Mouse (Mus musculus): ENCODE measurements at regions not wholly inside any gene's neighbourhood (a gene's known extent, or its start where the extent isn't known, plus 50 kb on each side); places are given as distances from the start of the nearest gene placed in this dataset.

DNA sequence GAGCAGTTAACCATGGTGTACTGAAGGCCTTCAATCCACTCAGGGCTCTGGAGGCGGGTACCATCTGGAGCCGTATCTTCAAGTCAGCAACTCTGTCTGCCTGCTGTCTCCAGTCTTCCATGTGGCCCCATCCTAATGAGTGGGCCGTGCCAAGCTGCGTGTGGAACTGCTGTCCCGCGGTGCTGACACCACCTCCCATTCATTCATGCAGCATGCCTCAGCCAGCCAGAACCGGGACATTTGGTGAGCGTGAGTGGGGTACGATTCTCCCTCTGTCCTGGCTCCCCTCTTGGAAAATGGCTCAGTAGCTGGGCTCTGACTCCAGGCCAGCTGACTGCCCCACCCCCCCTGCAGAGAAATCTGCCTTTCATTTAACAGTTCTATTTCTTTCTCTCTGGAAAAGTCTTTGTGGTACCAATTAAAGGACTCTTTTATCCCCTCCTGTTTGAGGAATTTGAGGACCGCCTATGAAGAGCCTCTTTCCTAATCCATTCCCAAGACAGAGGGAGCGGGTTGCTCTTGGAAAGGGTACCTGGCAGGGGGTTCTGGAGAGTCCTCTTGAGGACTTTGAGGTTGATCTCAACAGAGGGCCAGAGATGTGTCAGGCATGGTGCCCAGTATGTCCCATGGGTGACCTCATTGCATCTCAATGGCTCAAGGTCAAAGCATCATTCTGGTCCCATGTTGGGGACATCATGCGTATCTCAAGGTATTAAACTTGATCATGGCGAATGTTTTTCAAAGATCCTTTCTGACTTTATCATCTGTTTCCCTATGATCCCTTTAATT, 55.5 kb upstream of the Brd7 start:
- ATAC-seq (no peak), DNase-seq (ENCODE audit: low read depth, low spot score) (no peak)
- ChIA-PET CTCF (interaction anchor here (1.4 kb wide), 1 partner anchor 35 kb away, joined by 3 read pairs; no protein-coding TSS in a partner anchor), POLR2A (no interaction called here)
- no peak for TF ChIP-seq CTCF (IDR thresholded peaks at IDR 0.05)
- in situ Hi-C loops (cut with MboI; ENCODE audit: low pct_unique_long_range_greater_than_20kb): no loop called here
- H3K27me3 ChIP-seq: peaks cover 46% of the 10 kb centered on the region

DNA sequence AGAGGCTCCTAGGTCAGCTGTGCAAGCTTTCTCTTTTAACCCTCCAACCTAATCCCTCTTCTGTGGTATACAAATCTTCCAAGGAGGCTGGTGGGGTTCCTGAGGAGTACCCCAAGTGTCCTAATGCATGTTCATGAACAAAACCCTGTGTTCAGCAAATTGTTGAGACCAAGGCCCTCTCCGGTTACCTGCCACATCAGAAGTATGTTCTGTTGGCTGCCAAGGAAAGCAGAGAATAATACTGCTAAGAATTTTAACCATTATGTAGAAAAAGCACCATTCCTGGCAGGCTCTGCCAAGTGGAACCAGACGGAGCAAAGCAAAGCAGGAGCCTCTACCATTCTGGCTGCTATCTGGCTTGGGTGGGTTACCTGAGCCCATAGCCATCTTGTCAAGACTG, 61.3 kb upstream of the Brd7 start:
- POLR2A ChIA-PET: no interaction called here
- ATAC-seq (no peak), DNase-seq (ENCODE audit: low read depth, low spot score) (no peak)
- CTCF ChIA-PET: no interaction called here
- H3K27me3 ChIP-seq: peaks cover 43% of the 10 kb centered on the region
- in situ Hi-C loops (cut with MboI; ENCODE audit: low pct_unique_long_range_greater_than_20kb): no loop called here
- no peak for TF ChIP-seq CTCF (IDR thresholded peaks at IDR 0.05)

DNA sequence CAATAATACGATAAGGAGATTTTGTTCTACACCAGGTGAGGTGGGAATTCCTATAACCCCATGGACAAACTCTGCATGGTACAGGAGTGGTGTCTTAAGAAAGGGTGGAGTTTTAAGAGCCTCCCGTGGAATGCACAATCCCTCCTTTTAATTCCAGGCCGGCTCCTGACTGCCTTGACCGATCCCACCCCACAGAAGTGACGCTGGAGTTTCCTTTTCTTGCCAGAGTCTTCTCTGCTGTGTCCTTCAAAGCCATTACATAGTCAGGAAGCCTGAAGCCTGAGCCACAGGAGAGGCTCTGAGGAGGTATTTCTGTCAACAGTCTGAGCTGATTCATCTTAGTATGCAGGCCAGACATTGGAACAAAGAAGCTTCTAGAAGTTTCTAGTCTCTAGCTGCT, 66.6 kb upstream of the Brd7 start:
- TF ChIP-seq CTCF (IDR thresholded peaks at IDR 0.05): no peak
- DNase-seq (ENCODE audit: low read depth, low spot score): no peak
- CTCF ChIA-PET: no interaction called here
- ATAC-seq: no peak
- peaks cover 47% of the 10 kb centered on the region for H3K27me3 ChIP-seq
- in situ Hi-C loops (cut with MboI; ENCODE audit: low pct_unique_long_range_greater_than_20kb): no loop called here
- POLR2A ChIA-PET: no interaction called here

DNA sequence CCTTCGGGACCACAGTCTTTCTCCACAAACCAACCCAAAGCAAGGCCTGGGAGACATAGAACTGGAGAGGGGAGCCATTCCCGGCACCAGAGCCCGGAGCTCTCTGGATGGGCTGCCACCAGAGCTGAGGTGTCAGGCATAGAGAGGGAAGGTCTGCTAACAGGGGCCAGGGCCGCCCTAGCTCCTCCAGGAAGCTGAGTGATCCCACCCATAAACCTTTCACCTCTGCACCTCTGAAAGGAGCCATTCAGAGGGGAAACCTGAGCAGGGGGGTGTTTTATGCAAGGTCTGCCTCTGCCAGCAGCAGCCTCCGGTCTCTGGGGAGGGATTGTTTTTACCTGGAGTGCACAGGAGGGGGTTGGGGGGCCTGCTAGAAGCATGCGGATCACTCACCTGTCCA, 69.4 kb upstream of the Brd7 start:
- no peak for DNase-seq (ENCODE audit: low read depth, low spot score)
- CTCF ChIA-PET: no interaction called here
- ATAC-seq: no peak
- peaks cover 56% of the 10 kb centered on the region for H3K27me3 ChIP-seq
- no peak for TF ChIP-seq CTCF (IDR thresholded peaks at IDR 0.05)
- in situ Hi-C loops (cut with MboI; ENCODE audit: low pct_unique_long_range_greater_than_20kb): no loop called here
- POLR2A ChIA-PET: no interaction called here

DNA sequence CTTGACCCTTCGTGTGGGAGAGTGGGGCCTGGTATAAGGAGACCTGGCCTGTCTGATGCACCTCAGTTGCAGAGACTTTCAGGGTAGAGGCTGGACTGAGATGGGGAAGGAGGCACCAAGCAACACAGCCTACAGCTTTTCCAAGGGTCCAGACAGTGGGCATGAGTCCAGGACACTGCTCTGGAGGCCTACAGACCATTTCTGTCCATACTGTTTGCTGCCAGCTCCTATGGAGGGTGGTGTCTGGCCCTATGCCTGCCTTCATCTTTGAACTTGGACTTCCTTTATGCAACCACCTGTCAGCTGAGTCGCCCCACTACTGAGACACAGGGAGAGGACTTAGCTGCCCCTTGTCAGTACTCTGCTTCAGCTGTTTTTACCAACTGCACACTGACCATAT, 73.7 kb upstream of the Brd7 start:
- ATAC-seq (no peak), DNase-seq (ENCODE audit: low read depth, low spot score) (no peak)
- in situ Hi-C loops (cut with MboI; ENCODE audit: low pct_unique_long_range_greater_than_20kb): no loop called here
- no peak for TF ChIP-seq CTCF (IDR thresholded peaks at IDR 0.05)
- peaks cover 58% of the 10 kb centered on the region for H3K27me3 ChIP-seq
- CTCF ChIA-PET: no interaction called here
- POLR2A ChIA-PET: no interaction called here

DNA sequence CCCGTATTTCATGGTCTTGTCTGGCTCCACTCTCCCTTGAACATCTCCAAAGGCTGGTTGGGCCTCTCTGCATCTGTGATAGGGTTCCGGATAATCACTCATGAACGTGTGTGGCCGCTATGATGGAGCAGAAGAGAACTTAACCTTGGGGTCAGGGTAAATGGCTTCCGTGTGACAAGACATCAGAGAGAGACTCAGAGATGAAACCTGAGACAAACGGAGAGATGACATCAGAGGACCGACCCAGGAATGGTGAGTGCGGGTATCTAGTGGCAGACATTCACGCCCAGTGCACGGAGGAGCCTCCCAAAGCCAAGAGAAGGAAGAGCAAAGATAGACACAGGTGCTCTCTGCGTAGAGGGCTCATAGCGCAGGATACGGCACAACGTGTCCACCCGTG, 78.2 kb upstream of the Brd7 start:
- ChIA-PET CTCF (no interaction called here), POLR2A (no interaction called here)
- no peak for DNase-seq (ENCODE audit: low read depth, low spot score)
- H3K27me3 ChIP-seq: peaks cover 53% of the 10 kb centered on the region
- no peak for TF ChIP-seq CTCF (IDR thresholded peaks at IDR 0.05)
- no peak for ATAC-seq
- in situ Hi-C loops (cut with MboI; ENCODE audit: low pct_unique_long_range_greater_than_20kb): no loop called here

DNA sequence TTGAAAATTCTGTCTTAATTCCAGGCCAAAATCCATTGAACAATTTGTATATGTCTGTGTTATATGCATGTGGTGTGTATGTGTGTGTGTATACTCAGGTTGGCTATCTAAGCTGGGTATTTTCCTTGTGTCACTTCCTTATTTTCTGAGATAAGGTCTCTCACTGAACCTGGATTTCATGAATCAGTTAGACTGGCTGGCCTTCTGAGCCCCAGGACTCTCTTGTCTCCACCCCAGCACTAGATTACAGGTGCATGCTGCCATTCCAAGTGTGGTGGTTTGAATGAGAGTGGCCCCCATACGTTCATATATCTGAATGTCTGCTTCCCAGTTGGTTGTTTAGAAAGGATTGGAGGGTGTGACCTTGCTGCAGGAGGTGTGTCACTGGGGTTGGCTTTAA, 77.8 kb upstream of the Nkd1 start:
- DNase-seq (ENCODE audit: low read depth, low spot score) (no peak), ATAC-seq (no peak)
- CTCF ChIA-PET: no interaction called here
- H3K27me3 ChIP-seq: peaks cover 33% of the 10 kb centered on the region
- in situ Hi-C loops (cut with MboI; ENCODE audit: low pct_unique_long_range_greater_than_20kb): no loop called here
- POLR2A ChIA-PET: no interaction called here
- no peak for TF ChIP-seq CTCF (IDR thresholded peaks at IDR 0.05)

DNA sequence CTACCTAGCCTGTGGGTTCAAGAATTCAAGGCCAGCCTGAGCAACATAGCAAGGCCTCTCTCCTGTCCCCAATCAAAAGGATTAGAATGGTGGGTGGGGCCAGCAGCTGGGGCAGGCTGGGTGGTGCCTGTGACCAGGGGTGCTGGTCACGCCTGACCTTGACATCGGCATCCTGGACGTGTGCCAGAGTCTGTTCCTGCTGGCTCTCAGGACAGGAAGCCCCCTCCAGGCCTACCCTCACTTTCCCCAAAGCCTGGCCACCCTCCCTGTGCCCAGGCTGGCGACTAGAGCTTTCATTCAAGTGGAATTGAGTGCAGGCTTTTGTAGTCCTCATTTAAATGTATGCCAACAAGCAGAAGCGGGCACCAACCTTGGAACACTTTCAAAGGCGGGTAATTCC, 73.7 kb upstream of the Nkd1 start:
- TF ChIP-seq CTCF (IDR thresholded peaks at IDR 0.05): no peak
- peaks cover 43% of the 10 kb centered on the region for H3K27me3 ChIP-seq
- in situ Hi-C loops (cut with MboI; ENCODE audit: low pct_unique_long_range_greater_than_20kb): no loop called here
- ATAC-seq: no peak
- ChIA-PET CTCF (no interaction called here), POLR2A (interaction anchor here (0.7 kb wide), 1 partner anchor 14 kb away, joined by 3 read pairs; no protein-coding TSS in a partner anchor)
- no peak for DNase-seq (ENCODE audit: low read depth, low spot score)

DNA sequence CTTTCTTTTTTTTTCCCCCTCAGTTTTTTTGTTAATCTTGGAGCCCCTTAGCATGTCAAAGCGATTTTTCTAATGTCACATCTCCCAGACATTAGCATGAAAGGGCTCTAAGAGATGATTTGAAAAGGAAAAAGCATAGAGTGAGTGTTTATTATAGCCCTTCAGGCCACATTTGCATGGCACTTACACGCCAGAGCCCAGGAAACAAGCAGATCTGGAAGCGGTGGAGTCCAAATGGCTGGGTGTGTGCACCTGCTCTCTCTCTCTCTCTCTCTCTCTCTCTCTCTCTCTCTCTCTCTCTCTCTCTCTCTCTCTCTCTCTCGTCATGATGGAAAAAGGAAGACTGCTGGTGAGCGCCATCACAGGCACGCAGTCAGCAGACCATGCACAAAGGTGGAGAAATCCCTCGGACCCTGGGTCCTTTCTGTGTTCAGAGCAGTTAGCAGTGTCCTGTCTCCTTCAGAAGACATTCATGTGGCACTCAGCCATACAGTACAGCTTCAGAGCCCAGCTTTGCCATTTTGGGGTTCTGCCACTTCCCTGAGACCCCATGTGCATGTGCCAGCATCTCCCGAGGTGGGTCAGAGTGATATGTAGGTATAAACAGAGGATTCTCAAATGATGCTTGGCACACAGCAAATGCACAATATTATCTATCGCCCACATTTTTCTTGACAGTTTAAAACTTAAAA, 73.2 kb upstream of the Nkd1 start:
- ChIA-PET CTCF (no interaction called here), POLR2A (interaction anchor here (0.7 kb wide), 1 partner anchor 14 kb away, joined by 3 read pairs; no protein-coding TSS in a partner anchor)
- TF ChIP-seq CTCF (IDR thresholded peaks at IDR 0.05): no peak
- ATAC-seq (no peak), DNase-seq (ENCODE audit: low read depth, low spot score) (no peak)
- H3K27me3 ChIP-seq: peaks cover 47% of the 10 kb centered on the region
- in situ Hi-C loops (cut with MboI; ENCODE audit: low pct_unique_long_range_greater_than_20kb): no loop called here

DNA sequence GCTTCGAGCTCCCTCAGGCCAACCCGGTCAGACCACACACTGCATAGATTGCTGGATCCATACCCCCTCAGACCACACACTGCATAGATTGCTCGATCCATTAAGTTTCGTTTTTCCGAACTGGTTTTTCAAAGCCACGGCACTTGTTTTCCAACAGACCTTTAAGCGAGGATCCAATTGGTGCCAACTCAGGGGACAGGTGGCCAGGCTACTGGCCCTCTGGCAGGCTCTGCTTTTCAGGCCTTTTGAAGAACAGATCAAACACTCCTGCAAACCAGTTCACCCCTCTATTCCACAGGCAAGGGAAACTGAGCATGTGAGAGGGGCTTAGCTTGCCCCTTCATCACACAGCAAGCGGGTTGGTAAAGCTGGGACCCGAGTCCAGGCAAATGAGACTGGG, 72.2 kb upstream of the Nkd1 start:
- H3K27me3 ChIP-seq: peaks cover 47% of the 10 kb centered on the region
- CTCF ChIA-PET: no interaction called here
- DNase-seq (ENCODE audit: low read depth, low spot score) (no peak), ATAC-seq (no peak)
- in situ Hi-C loops (cut with MboI; ENCODE audit: low pct_unique_long_range_greater_than_20kb): no loop called here
- POLR2A ChIA-PET: no interaction called here
- TF ChIP-seq CTCF (IDR thresholded peaks at IDR 0.05): no peak

DNA sequence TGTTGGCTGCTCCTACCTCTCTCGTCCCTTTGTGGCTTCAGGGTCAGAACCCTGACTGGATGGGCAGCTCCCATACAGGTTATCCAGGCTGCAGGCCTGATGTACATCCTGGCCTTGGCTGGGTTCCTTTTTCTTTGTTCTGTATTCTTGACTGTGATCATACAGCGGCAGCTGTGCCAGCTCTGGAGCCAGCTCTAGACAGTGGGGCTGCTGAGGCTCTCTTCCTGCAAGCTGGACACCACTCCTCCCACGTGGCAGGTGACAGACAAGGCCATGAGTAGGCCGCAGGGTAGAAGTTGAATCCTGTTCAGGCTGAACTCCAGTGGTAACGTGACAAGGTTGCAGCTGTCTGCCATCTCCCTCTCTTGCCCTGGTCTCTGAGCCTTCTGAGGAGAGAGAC, 71.6 kb upstream of the Nkd1 start:
- no peak for TF ChIP-seq CTCF (IDR thresholded peaks at IDR 0.05)
- in situ Hi-C loops (cut with MboI; ENCODE audit: low pct_unique_long_range_greater_than_20kb): no loop called here
- CTCF ChIA-PET: no interaction called here
- H3K27me3 ChIP-seq: peaks cover 47% of the 10 kb centered on the region
- DNase-seq (ENCODE audit: low read depth, low spot score) (no peak), ATAC-seq (no peak)
- POLR2A ChIA-PET: no interaction called here
